Mouse (Mus musculus) megakaryocyte progenitor cell, adult 5-6 weeks (primary cell): ENCODE results near the gene Hoxc9. TPM values are rescaled to one million over a fixed set of nuclear protein-coding genes. Genes with fewer than 3 reads are reported as not detected.

Experiments used
- ATAC-seq: replicated peaks from 2 replicates; pipeline ENCODE4 v1.8.0; 2016; ENCODE audit warnings: mild to moderate bottlenecking, moderate TSS enrichment, inconsistent platforms; ENCODE audit not compliant: poor library complexity
- total RNA-seq, 2 experiments: library from RNA; stranded (forward) in 1 of 2; stranded (reverse) in 1 of 2; fragments of 157-497, 149-512 nt in 1 of 2; fragments of 200-1000 nt in 1 of 2; gene quantifications; 2 replicates each; pipeline versions ENCODE4 v1.2.3 to v1.2.4; 2015 to 2017

Hoxc9 gene
- total RNA-seq, 2 experiments from 2014 or later = not detected

GRCm38 (mm10) chr15:102976631-102977422 lies 588 bp downstream of the Hoxc9 start:
- ATAC-seq = no peak

GRCm38 (mm10) chr15:102977423-102977974 lies 1.3 kb downstream of the Hoxc9 start:
- no peak for ATAC-seq

- ATAC-seq = 0 out of 2 replicates have a peak, but pooled peaks have one; percentile 49
Measured at GRCm38 (mm10) chr15:102978615-102979515, 2.6 kb downstream of the Hoxc9 start.

GRCm38 (mm10) chr15:102979936-102980335 lies 3.7 kb downstream of the Hoxc9 start:
- ATAC-seq = no peak

- no peak for ATAC-seq
Measured at GRCm38 (mm10) chr15:102980352-102980751, 4.1 kb downstream of the Hoxc9 start.

GRCm38 (mm10) chr15:102980912-102981311 lies 4.7 kb downstream of the Hoxc9 start:
- no peak for ATAC-seq

GRCm38 (mm10) chr15:102981379-102982288 lies 5.4 kb downstream of the Hoxc9 start:
- ATAC-seq = no peak

- ATAC-seq = no peak
Measured at GRCm38 (mm10) chr15:102983716-102984115, 7.5 kb downstream of the Hoxc9 start.

GRCm38 (mm10) chr15:102984521-102984920 lies 8.3 kb downstream of the Hoxc9 start:
- no peak for ATAC-seq

GRCm38 (mm10) chr15:102984925-102985324 lies 8.7 kb downstream of the Hoxc9 start:
- ATAC-seq = no peak

- peak; percentile 93 for ATAC-seq
Measured at GRCm38 (mm10) chr15:102987124-102987833, 11.0 kb downstream of the Hoxc9 start.

GRCm38 (mm10) chr15:102988078-102988477 lies 11.8 kb downstream of the Hoxc9 start:
- ATAC-seq = no peak

GRCm38 (mm10) chr15:102990461-102991397 lies 14.5 kb downstream of the Hoxc9 start, which contains the start of gene Hoxc8:
Gene Hoxc8 (plus strand): TSS chr15:102990607.
- no peak for ATAC-seq

GRCm38 (mm10) chr15:102991782-102992181 lies 15.5 kb downstream of the Hoxc9 start:
- no peak for ATAC-seq

- ATAC-seq = no peak
Measured at GRCm38 (mm10) chr15:102992206-102992605, 16.0 kb downstream of the Hoxc9 start.

GRCm38 (mm10) chr15:102992863-102993262 lies 16.6 kb downstream of the Hoxc9 start:
- no peak for ATAC-seq

GRCm38 (mm10) chr15:102996548-102996947 lies 20.3 kb downstream of the Hoxc9 start:
- ATAC-seq = no peak

GRCm38 (mm10) chr15:102997431-102997830 lies 21.2 kb downstream of the Hoxc9 start:
- ATAC-seq = no peak
